28 mouse cellular contexts compared by ENCODE assay signal in genomic region chr2:62373692-62374091, GRCm38 (mm10).
"Had no signal": no experiment of that assay in that cellular context is flagged by ENCODE, and none has a peak within 500 bp of the region (broad histone marks: within the 10 kb centered on the region; RNA-seq: fewer than 3 reads in every experiment).

No protein-coding gene starts in this region.

- H3K9ac ChIP-seq: heart, embryonic 12.5 days; hindbrain, embryonic 12.5 days; hindbrain, embryonic 14.5 days; intestine, embryonic 15.5 days; limb, embryonic 12.5 days; liver, embryonic 13.5 days; liver, embryonic 15.5 days; liver, postnatal 0 days had no signal

- ATAC-seq: hindbrain, embryonic 16.5 days; inflammation-experienced regulatory T-cells, adult 6 months; intestine, embryonic 15.5 days; intestine, postnatal 0 days; liver, postnatal 0 days had no signal

- H3K4me3 ChIP-seq: gastrocnemius, adult 2 months; heart, embryonic 10.5 days; heart, embryonic 12.5 days; hindbrain, embryonic 10.5 days; hindbrain, embryonic 12.5 days; intestine, embryonic 15.5 days; layer of hippocampus, adult 2 months; left cerebral cortex, adult 2 months; limb, embryonic 10.5 days; limb, embryonic 12.5 days; liver, embryonic 13.5 days; liver, embryonic 15.5 days had no signal

- H3K36me3 ChIP-seq: heart, embryonic 10.5 days; heart, embryonic 12.5 days; hindbrain, embryonic 10.5 days; hindbrain, embryonic 12.5 days; intestine, embryonic 15.5 days; limb, embryonic 10.5 days; limb, embryonic 12.5 days; liver, embryonic 13.5 days; liver, embryonic 15.5 days had no signal

- H3K27ac ChIP-seq: gastrocnemius, adult 2 months; heart, embryonic 10.5 days; hindbrain, embryonic 10.5 days; hindbrain, embryonic 12.5 days; hindbrain, embryonic 14.5 days; intestine, embryonic 15.5 days; layer of hippocampus, adult 2 months; left cerebral cortex, adult 2 months; limb, embryonic 10.5 days; limb, embryonic 12.5 days; liver, embryonic 13.5 days; liver, embryonic 15.5 days had no signal

- H3K9me3 ChIP-seq: heart, embryonic 10.5 days; heart, embryonic 12.5 days; hindbrain, embryonic 10.5 days; hindbrain, embryonic 12.5 days; intestine, embryonic 15.5 days; limb, embryonic 10.5 days; limb, embryonic 12.5 days; liver, embryonic 13.5 days; liver, embryonic 15.5 days had no signal

- DNase-seq: gastrocnemius, adult 2 months; gastrocnemius, postnatal 10 days; gastrocnemius, postnatal 25 days; heart, adult 18-20 months; heart, postnatal 10 days; heart, postnatal 4 days; kidney, adult 18-20 months; kidney, adult 8-10 months; kidney, postnatal 14 days; kidney, postnatal 36 days; liver; liver, embryonic 13.5 days; liver, postnatal 0 days had no signal

- H3K4me2 ChIP-seq: heart, embryonic 12.5 days; hindbrain, embryonic 12.5 days; hindbrain, embryonic 14.5 days; intestine, embryonic 15.5 days; limb, embryonic 12.5 days; liver, embryonic 11.5 days; liver, embryonic 13.5 days; liver, embryonic 15.5 days had no signal

- H3K4me1 ChIP-seq: heart, embryonic 10.5 days; heart, embryonic 12.5 days; hindbrain, embryonic 10.5 days; hindbrain, embryonic 12.5 days; intestine, embryonic 15.5 days; limb, embryonic 10.5 days; limb, embryonic 12.5 days; liver, embryonic 13.5 days; liver, embryonic 15.5 days had no signal

- H3K27me3 ChIP-seq: heart, embryonic 12.5 days; hindbrain, embryonic 12.5 days; intestine, embryonic 15.5 days; limb, embryonic 12.5 days; liver, embryonic 13.5 days; liver, embryonic 15.5 days had no signal
